Mouse (Mus musculus) stomach, embryonic 16.5 days (tissue): ENCODE results near the gene Cstf3. TPM values are rescaled to one million over a fixed set of nuclear protein-coding genes. Genes with fewer than 3 reads are reported as not detected.

Experiments used
- ATAC-seq: fragments of 200-750 bp; cut with Nextera tagmentation; 2 replicates; pipeline ENCODE4 v1.8.0; 2017; ENCODE audit warnings: moderate number of reproducible peaks, moderate TSS enrichment; ENCODE audit not compliant: insufficient read depth, low FRiP score
- H3K27ac ChIP-seq: fragments of 300-500 bp; sonication (generic); 2 replicates; pipeline ENCODE4 v1.5.1; 2014; ENCODE audit warnings: low read length
- H3K27me3 ChIP-seq: fragments of 300-500 bp; sonication (generic); 2 replicates; pipeline ENCODE4 v1.6.1; 2014; ENCODE audit warnings: low read length, control low read depth, mixed read lengths; ENCODE audit not compliant: control insufficient read depth, insufficient read depth
- H3K36me3 ChIP-seq: fragments of 300-500 bp; sonication (generic); 2 replicates; pipeline ENCODE4 v1.6.1; 2014; ENCODE audit warnings: low read length; ENCODE audit not compliant: control insufficient read depth, insufficient read depth
- H3K4me1 ChIP-seq: fragments of 300-500 bp; sonication (generic); 2 replicates; pipeline ENCODE4 v1.6.1; 2014; ENCODE audit warnings: low read length, control low read depth, mixed read lengths; ENCODE audit not compliant: control insufficient read depth, insufficient read depth
- H3K4me2 ChIP-seq: fragments of 300-500 bp; sonication (generic); 2 replicates; pipeline ENCODE4 v1.6.1; 2014; ENCODE audit warnings: low read depth, low read length, mixed read lengths
- H3K4me3 ChIP-seq: fragments of 300-500 bp; sonication (generic); replicated peaks from 2 replicates; pipeline ENCODE4 v1.5.1; 2014; ENCODE audit warnings: mild to moderate bottlenecking, low read length
- H3K9ac ChIP-seq: fragments of 300-500 bp; sonication (generic); 2 replicates; pipeline ENCODE4 v1.6.1; 2014; ENCODE audit warnings: low read length
- H3K9me3 ChIP-seq: fragments of 300-500 bp; sonication (generic); replicated peaks from 2 replicates; pipeline ENCODE4 v1.6.1; 2016; ENCODE audit warnings: low read length, control low read depth; ENCODE audit not compliant: control insufficient read depth
- WGBS: fragments of 180-500 bp; shearing (Covaris S2); extraction: QIAGEN DNeasy Blood & Tissue Kit; methylation state at CpG from one replicate; pipeline ENCODE4 v1.1.7; 2014; 5-methylcytosine and 5-hydroxymethylcytosine counted together
- polyA plus RNA-seq: library from polyadenylated mRNA; unstranded; fragments of >200 nt; fragmentation: Nextera tagmentation; extraction: Ambion mirVana; gene quantifications from 2 replicates; pipeline ENCODE4 v1.2.1, GENCODE M21; 2015

Cstf3 gene
- polyA plus RNA-seq, 1 experiment from 2014 or later, result 61.6 TPM

DNA sequence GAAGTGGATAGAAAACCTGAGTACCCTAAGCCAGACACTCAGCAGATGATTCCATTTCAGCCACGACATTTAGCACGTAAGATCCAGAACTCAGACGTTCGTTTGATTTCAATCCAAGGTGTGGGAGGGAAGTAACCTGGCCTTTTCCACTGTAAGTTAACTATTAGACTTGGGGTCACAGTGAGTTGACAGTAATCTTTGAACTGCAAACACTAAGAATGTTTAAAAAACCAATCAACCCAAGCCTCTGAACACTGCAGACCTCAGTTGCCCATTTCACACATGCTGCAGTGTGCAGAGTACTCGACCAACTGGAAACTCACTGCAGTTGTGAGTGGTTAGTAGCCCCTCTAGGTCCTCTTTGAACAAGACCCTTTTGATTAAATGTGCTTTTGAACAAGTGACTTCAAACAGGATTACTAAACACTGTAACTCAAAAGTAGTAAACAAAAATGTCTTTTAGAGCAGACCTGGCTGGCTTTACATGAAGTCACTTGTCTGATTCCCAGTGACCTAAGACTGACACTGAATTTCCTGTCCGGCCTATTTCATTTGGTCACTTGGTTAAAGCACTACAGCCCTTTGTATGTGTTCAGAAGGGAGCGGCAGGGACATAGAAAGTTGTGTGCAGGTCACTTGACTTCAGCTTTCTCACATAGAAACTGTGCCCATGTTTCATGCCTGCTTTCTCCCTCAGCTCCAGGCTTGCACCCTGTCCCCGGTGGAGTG, 73.2 kb downstream of the Cstf3 start:
- Histone ChIP-seq H3K9me3 (no peaks in the 10 kb centered on the region), H3K36me3 (peaks cover 21% of the 10 kb centered on the region), H3K4me1 (no peaks in the 10 kb centered on the region), H3K4me2 (no peak overlapping the region), H3K4me3 (no peak overlapping the region), H3K9ac (no peak overlapping the region), H3K27me3 (no peaks in the 10 kb centered on the region), H3K27ac (0 out of 2 replicates have a peak overlapping the region, but pooled peaks have one; percentile 12)
- ATAC-seq, result peak; percentile 29; the same call in 1 of the 2 replicates
- 65% methylated on average over 8 of the region's 8 CpGs for WGBS

DNA sequence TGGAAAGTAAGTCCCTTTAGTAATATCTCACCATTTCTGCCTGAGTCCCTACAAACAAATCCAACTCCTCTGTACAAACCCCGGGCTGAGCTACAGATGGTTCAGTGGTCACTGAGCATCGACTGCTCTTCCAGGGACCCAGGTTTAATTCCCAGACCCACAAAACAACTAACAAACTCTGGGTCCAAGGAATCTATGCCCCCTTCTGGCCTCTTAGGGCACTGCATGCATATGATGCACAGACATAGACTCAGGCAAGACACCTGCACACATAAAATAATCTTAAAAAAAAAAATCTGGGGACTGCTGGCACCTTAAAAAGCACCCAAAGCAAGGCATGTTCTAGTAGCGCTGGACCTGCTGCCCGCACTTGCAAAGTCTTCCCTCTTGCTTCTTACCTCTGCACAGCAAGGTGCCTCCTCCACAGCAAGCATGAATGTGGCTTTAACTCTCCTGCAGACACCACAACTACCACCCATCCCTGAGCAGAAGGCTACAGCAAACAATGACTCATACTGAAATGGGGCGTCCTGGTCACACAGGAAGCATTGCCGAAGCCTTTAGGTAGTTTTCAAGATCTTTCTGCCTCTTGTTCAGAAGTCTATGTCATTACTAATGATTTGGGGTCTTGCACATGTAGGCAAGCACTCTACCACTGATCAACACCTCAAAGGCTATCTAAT, 78.9 kb downstream of the Cstf3 start:
- H3K9me3 ChIP-seq, result no peaks in the 10 kb centered on the region
- H3K4me2 ChIP-seq, result no peak overlapping the region
- no peak for ATAC-seq
- no peak overlapping the region for H3K27ac ChIP-seq
- peaks cover 11% of the 10 kb centered on the region for H3K36me3 ChIP-seq
- WGBS, result 76% methylated on average over 6 of the region's 6 CpGs
- no peaks in the 10 kb centered on the region for H3K27me3 ChIP-seq
- H3K9ac ChIP-seq, result no peak overlapping the region
- H3K4me3 ChIP-seq, result no peak overlapping the region
- H3K4me1 ChIP-seq, result no peaks in the 10 kb centered on the region

DNA sequence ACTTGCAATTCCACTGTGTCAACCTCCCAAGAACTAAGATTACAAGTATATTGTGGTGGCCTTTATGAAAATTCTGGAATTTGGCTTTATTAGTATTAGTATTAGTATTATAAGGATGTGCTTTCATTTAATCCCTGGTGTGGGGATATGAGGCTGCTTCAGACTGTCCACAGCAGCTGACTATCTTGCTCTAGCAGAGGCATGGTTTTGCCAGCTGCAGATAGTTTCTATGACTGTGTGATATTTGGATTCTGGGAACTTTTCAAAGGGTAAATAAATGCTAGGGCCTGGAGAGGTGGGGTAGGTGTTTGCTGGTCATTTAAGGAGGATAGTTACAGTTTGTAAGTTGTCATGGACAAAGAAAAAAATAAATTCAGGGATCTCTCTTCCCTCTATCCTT, 81.4 kb downstream of the Cstf3 start:
- Histone ChIP-seq H3K4me2 (no peak overlapping the region), H3K9me3 (no peaks in the 10 kb centered on the region), H3K27ac (no peak overlapping the region), H3K4me1 (no peaks in the 10 kb centered on the region), H3K36me3 (no peaks in the 10 kb centered on the region; the same call in 1 of the 2 replicates), H3K4me3 (no peak overlapping the region), H3K27me3 (no peaks in the 10 kb centered on the region), H3K9ac (no peak overlapping the region)
- ATAC-seq, result no peak

DNA sequence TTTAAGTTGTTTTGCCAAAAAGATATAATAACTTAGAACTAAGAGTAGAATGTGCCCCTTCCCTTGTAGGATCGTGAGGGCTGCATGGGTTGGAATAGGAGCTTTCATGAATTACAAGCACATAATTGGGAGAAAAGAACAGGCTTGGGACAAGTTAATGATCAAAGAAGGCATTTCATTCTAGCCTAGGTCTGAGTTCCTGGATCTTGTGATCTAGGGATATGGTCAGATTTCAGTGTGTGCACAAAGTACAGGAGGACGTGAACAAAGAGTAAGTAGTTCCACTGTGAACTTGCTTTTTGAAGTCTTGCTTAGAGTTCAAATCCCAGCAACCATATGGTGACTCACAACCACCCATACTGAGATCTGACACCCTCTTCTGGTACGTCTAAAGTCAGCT, 87.0 kb downstream of the Cstf3 start:
- ATAC-seq, result no peak
- Histone ChIP-seq H3K36me3 (no peaks in the 10 kb centered on the region), H3K27me3 (no peaks in the 10 kb centered on the region), H3K4me2 (no peak overlapping the region), H3K9ac (no peak overlapping the region), H3K27ac (no peak overlapping the region), H3K4me3 (no peak overlapping the region), H3K9me3 (no peaks in the 10 kb centered on the region), H3K4me1 (no peaks in the 10 kb centered on the region)
- WGBS, result 76% methylated on average over 3 of the region's 3 CpGs

DNA sequence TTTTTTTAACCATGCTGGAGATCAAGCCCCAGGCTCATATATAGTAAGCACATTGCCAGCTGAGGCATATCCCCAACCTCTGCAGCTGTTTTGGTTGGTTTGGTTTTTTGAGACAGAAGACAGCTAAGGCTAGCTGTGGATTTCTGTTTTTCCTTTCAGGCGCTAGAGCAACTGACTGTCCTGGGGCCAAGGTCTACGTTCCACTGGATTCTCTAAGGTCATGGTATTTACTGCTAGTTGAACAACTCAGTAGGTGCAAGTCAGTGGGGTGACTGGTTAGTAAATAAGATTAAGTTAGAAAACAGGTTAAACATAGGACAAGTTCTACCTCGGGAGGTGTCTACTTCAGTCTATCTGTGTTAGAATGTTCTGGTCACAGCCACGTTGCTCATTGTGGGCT, 94.4 kb downstream of the Cstf3 start:
- Histone ChIP-seq H3K4me2 (no peak overlapping the region), H3K9me3 (no peaks in the 10 kb centered on the region), H3K9ac (no peak overlapping the region), H3K27ac (no peak overlapping the region), H3K4me1 (no peaks in the 10 kb centered on the region), H3K27me3 (no peaks in the 10 kb centered on the region), H3K36me3 (no peaks in the 10 kb centered on the region), H3K4me3 (no peak overlapping the region)
- WGBS, result 86% methylated on average over 4 of the region's 4 CpGs
- ATAC-seq, result no peak

DNA sequence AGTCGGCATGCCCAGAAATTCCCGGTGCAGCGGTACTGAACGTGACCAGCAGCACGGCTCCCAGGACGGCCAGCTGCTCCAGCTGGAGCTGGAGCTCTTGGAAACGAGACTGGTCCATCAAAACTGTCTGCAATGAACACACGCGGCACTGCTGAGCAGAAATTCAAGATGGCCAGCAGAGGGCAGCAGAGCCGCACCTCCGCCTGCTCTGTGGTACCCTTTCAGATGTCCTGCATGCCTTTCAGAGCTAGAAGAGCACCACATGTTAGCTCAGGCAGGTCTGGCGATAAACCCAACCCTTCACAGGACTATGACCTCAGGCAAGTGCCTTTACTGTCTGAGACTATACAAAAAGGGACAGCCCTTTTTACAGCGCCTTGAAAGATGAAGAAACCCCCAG, 95.1 kb downstream of the Cstf3 start:
- Histone ChIP-seq H3K4me1 (no peaks in the 10 kb centered on the region), H3K27ac (no peak overlapping the region), H3K9me3 (no peaks in the 10 kb centered on the region), H3K36me3 (no peaks in the 10 kb centered on the region), H3K4me2 (no peak overlapping the region), H3K27me3 (no peaks in the 10 kb centered on the region), H3K9ac (no peak overlapping the region), H3K4me3 (no peak overlapping the region)
- 6% methylated on average over 13 of the region's 13 CpGs for WGBS
- peak; percentile 86 for ATAC-seq

DNA sequence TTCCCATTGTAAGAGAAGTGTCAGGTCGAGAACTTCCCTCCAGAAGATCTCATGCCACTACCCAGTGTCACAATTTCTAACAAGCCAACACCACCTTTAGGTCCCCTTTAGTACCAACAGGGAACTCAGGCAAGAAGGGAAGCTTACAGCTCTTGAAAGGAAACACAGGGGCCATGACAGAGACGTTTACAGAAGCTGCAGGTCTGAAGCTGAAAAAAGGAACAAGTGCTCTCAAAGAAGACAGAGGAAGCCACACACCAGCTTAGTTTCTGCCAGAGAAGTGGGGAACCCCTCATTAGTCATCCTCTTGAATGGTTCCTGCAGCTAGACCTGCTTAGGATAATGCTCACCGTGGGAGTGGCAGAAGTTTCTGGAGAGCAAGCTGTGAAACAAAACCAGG, 96.9 kb downstream of the Cstf3 start:
- no peaks in the 10 kb centered on the region for H3K36me3 ChIP-seq
- no peak for ATAC-seq
- no peaks in the 10 kb centered on the region for H3K9me3 ChIP-seq
- no peak overlapping the region for H3K4me2 ChIP-seq
- no peaks in the 10 kb centered on the region for H3K4me1 ChIP-seq
- H3K27me3 ChIP-seq, result no peaks in the 10 kb centered on the region
- H3K27ac ChIP-seq, result no peak overlapping the region
- H3K9ac ChIP-seq, result no peak overlapping the region
- WGBS, result 57% methylated on average over 3 of the region's 3 CpGs
- no peak overlapping the region for H3K4me3 ChIP-seq

DNA sequence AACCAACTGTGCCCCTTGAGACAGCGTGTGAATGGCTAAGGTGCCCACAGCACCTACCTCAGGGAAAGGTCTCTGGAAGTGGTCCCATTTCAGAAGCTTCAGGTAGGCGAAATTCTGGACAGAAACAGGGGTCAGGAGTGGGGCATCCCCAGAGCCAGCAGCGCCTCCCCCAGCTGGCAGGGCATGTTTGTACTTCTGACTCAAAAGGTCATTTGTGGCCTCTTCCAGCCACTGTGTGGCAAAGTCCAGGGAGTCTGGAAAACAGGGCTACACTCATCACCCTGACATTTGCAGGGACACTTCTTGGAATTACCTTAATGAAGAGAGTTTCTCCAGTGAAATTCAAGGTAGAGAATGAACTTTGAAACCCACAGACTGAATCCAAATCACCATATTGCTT, 98.0 kb downstream of the Cstf3 start:
- Histone ChIP-seq H3K4me3 (no peak overlapping the region), H3K4me1 (no peaks in the 10 kb centered on the region), H3K27ac (no peak overlapping the region), H3K9me3 (no peaks in the 10 kb centered on the region), H3K4me2 (no peak overlapping the region), H3K9ac (no peak overlapping the region), H3K27me3 (no peaks in the 10 kb centered on the region), H3K36me3 (no peaks in the 10 kb centered on the region)
- WGBS, result 63% methylated on average over 3 of the region's 3 CpGs
- no peak for ATAC-seq

DNA sequence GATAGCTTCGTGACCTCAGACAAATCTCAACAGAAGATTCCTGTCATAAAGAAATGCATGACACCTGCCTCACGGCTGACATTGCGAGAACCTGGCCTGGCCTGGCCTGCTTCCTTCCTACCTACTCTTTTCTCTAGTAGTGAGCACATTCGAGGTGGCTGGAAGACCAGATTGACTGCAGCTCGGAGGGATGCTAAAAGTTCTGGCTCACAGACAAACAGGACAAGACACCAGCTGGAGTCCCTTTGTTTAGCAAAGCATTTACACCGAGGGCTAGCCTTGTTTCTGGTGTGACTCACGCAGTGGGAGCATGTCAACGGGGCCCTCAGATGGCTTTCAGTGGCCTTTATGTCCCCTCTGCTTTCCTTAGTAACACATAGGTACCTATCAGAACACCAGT, 98.4 kb downstream of the Cstf3 start:
- Histone ChIP-seq H3K4me2 (no peak overlapping the region), H3K9me3 (no peaks in the 10 kb centered on the region), H3K36me3 (no peaks in the 10 kb centered on the region), H3K4me3 (no peak overlapping the region), H3K27ac (no peak overlapping the region), H3K9ac (no peak overlapping the region), H3K27me3 (no peaks in the 10 kb centered on the region), H3K4me1 (no peaks in the 10 kb centered on the region)
- 70% methylated on average over 8 of the region's 8 CpGs for WGBS
- no peak for ATAC-seq
